Mouse (Mus musculus): ENCODE data around the gene Wipf2.

DNA sequence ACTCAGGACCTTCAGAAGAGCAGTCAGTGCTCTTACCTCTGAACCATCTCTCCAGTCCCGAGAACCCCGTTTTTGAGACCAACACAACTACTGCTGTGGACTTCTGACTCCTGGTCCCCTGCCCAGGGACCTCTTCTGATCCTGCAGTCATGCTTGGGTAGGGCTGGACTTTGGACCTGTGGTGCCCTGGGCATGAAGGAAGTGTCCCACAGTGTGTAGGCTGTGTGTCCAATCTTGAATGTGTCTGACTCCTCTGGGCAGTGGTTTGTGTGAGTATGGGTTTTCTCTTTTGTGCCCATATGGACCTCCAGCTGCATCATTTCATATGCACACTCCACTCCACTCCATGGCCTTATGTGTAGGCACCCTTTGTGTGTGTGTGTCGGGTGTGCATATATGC lies 71.7 kb downstream of the Wipf2 start:
- TF ChIP-seq POLR2A (IDR thresholded peaks at IDR 0.05; ENCODE audit: low read depth, low read length), result no peak
- TF ChIP-seq CTCF (IDR thresholded peaks at IDR 0.05; ENCODE audit: borderline replicate concordance, insufficient read depth, low read length), result no peak

Data from embryonic fibroblast, embryonic 13.5 days (primary cell).